Mouse (Mus musculus): ENCODE results near the gene Lamb2.

Lamb2 gene

DNA sequence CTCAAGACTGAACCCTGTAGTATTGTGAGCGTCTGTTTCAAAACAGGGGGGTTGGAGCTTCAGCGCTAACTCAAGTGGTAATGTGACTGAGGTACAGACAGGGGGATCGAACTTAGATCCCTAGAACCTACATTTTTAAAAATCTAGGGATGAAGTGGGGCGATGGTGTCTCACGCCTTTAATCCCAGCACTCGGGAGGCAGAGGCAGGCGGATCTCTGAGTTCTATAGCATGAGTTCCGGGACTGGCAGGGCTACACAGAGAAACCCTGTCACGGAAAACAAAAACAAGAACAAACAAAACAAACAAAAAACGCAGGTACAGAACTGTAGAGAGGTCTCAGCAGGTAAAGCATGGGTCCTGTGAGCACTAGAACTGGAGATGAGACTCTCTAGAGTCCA, 22.6 kb upstream of the Lamb2 start:
- Histone ChIP-seq H3K9me3 (ENCODE audit: low read length) (no peaks in the 10 kb centered on the region), H3K4me3 (replicated peaks; ENCODE audit: low read length) (no peak overlapping the region), H3K27me3 (ENCODE audit: insufficient read depth, low read length) (peaks cover 5% of the 10 kb centered on the region), H3K36me3 (ENCODE audit: insufficient read depth, low read length) (peaks cover 5% of the 10 kb centered on the region; the same call in 1 of the 2 replicates), H3K4me1 (replicated peaks; ENCODE audit: low read depth, low read length) (peaks cover 60% of the 10 kb centered on the region)
- TF ChIP-seq POU5F1 (IDR thresholded peaks at IDR 0.05; ENCODE audit: borderline replicate concordance, low read length) (no peak), CTCF (conservative IDR thresholded peaks at IDR 0.05; ENCODE audit: low read length) (no peak), NANOG (IDR thresholded peaks at IDR 0.05; ENCODE audit: borderline replicate concordance, low read length) (no peak)

DNA sequence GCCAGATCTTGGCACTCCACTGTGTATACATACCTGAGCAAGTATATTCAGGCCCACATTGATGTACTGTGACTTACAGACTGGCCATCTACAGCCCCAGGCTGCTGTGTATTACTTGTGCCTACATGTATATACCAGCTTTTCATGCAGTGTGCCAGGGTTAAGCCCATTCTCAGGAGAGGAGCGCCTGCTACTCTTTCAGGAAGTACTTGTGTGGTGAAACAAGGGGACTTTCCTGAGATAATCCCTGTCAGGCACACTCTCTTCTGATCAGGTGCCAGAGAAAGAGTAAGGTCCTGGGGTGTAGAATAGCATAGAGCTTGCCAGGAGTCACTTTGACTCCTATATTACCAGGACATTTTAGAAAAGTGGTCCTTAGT, 19.6 kb upstream of the Lamb2 start:
- Histone ChIP-seq H3K9me3 (ENCODE audit: low read length) (no peaks in the 10 kb centered on the region), H3K27me3 (ENCODE audit: insufficient read depth, low read length) (no peaks in the 10 kb centered on the region), H3K4me3 (replicated peaks; ENCODE audit: low read length) (peak overlapping the region; percentile 97), H3K4me1 (replicated peaks; ENCODE audit: low read depth, low read length) (peaks cover 78% of the 10 kb centered on the region), H3K36me3 (ENCODE audit: insufficient read depth, low read length) (peaks cover 32% of the 10 kb centered on the region)
- no peak for TF ChIP-seq NANOG (IDR thresholded peaks at IDR 0.05; ENCODE audit: borderline replicate concordance, low read length)
- no peak for TF ChIP-seq CTCF (conservative IDR thresholded peaks at IDR 0.05; ENCODE audit: low read length)
- TF ChIP-seq POU5F1 (IDR thresholded peaks at IDR 0.05; ENCODE audit: borderline replicate concordance, low read length) = no peak

DNA sequence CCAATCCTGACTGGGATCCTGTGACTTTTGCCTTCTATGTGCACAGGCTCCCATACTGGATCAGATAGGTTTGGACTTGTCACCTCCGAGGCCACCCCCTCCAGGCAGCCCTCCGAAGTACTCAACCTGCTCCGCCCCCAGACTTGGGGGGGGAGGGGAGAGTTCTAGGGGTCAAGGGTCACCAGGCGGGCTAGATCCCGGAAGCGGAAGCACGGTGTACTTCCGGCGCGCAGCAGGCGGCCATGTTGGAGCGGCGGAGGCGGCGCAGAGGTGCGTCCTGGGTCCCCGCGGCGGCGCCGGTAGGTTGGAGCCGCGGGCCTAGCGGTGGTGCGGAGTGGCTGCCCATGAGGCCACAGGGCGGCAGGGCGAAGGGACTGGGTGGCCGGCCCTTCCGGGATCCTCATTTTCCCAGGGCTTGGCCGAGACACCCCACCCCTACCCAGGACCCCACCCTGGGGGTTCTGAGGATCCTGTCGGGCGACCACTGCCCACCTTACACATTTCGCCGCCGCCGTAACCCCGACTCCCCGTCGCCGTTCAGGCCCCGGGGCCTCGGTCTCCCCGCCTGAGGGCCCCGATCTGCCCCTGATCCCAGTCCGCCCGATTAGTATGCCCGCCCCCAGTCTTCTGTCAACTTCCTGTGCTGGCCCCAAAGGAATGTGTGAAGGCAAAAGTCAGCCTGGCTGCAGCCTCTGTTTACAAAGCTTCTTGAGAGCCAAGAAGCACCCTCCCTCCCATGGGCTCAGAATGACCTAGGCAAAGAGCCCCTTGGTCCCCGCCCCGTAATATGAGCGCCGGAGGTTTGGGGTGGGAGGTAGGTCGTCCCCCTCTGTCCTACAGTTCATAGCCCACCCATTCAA, 19.0 kb upstream of the Lamb2 start, which contains the start of gene Ccdc71:
Ccdc71 (plus strand) TSS at position 209 of the 860 bp plus-strand sequence.
- Histone ChIP-seq H3K4me3 (replicated peaks; ENCODE audit: low read length) (peak within 1 kb of the TSS; percentile 97), H3K9me3 (ENCODE audit: low read length) (no peaks in the 10 kb centered on the region), H3K36me3 (ENCODE audit: insufficient read depth, low read length) (peaks cover 38% of the 10 kb centered on the region), H3K4me1 (replicated peaks; ENCODE audit: low read depth, low read length) (peaks cover 76% of the 10 kb centered on the region), H3K27me3 (ENCODE audit: insufficient read depth, low read length) (no peaks in the 10 kb centered on the region)
- no peak for TF ChIP-seq POU5F1 (IDR thresholded peaks at IDR 0.05; ENCODE audit: borderline replicate concordance, low read length)
- no peak for TF ChIP-seq NANOG (IDR thresholded peaks at IDR 0.05; ENCODE audit: borderline replicate concordance, low read length)
- no peak for TF ChIP-seq CTCF (conservative IDR thresholded peaks at IDR 0.05; ENCODE audit: low read length)

DNA sequence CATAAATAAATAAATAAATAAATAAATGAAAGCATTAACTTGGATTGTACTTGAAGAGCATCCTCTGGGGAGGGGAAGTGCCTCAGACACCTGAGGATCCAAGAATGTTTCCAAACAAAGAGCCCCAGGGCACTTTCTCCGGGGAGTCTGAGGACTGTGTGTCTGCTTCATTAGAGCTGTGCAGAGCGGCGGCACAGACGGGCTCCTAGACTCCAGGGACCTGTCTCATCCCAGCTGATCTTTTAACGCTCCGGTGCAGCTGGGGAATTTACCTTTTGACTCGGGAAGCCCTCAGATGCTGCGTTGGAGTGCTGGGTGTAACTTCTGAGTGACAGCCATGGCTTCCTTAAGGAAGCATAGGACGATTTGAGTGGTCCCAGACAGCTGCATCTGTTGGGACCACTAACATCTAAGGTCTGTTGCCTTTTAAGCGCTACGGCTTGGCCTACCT, 18.3 kb upstream of the Lamb2 start, which contains the start of gene Klhdc8b:
Klhdc8b (minus strand) TSS at position 401 of the 451 bp plus-strand sequence.
- Histone ChIP-seq H3K4me1 (replicated peaks; ENCODE audit: low read depth, low read length) (peaks cover 69% of the 10 kb centered on the region), H3K9me3 (ENCODE audit: low read length) (no peaks in the 10 kb centered on the region), H3K36me3 (ENCODE audit: insufficient read depth, low read length) (peaks cover 45% of the 10 kb centered on the region), H3K27me3 (ENCODE audit: insufficient read depth, low read length) (no peaks in the 10 kb centered on the region), H3K4me3 (replicated peaks; ENCODE audit: low read length) (peak within 1 kb of the TSS; percentile 97)
- no peak for TF ChIP-seq NANOG (IDR thresholded peaks at IDR 0.05; ENCODE audit: borderline replicate concordance, low read length)
- TF ChIP-seq CTCF (conservative IDR thresholded peaks at IDR 0.05; ENCODE audit: low read length) = no peak
- no peak for TF ChIP-seq POU5F1 (IDR thresholded peaks at IDR 0.05; ENCODE audit: borderline replicate concordance, low read length)

DNA sequence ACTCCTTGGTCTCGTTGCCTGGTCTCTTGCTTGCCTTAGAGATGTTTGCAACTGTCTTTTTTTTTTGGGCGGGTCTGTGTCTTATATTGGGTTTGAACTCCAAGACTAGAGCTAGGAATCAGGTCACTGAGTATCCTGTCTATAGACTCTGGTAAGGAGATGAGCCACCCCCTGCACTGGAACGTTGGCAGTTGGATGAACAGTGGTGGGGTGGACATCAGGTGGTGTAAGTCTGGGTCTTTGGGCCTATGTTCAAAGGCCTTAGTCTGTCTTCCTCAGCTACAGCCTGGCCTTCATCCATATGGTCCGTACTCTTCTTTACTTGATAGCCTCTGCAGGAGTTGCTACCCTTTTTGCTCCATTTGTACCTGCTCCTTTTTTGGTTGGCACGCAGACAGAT, 17.9 kb upstream of the Lamb2 start:
- Histone ChIP-seq H3K4me3 (replicated peaks; ENCODE audit: low read length) (peak overlapping the region; percentile 97), H3K4me1 (replicated peaks; ENCODE audit: low read depth, low read length) (peaks cover 64% of the 10 kb centered on the region), H3K9me3 (ENCODE audit: low read length) (no peaks in the 10 kb centered on the region), H3K36me3 (ENCODE audit: insufficient read depth, low read length) (peaks cover 47% of the 10 kb centered on the region), H3K27me3 (ENCODE audit: insufficient read depth, low read length) (no peaks in the 10 kb centered on the region)
- TF ChIP-seq CTCF (conservative IDR thresholded peaks at IDR 0.05; ENCODE audit: low read length) (no peak), NANOG (IDR thresholded peaks at IDR 0.05; ENCODE audit: borderline replicate concordance, low read length) (no peak), POU5F1 (IDR thresholded peaks at IDR 0.05; ENCODE audit: borderline replicate concordance, low read length) (no peak)

DNA sequence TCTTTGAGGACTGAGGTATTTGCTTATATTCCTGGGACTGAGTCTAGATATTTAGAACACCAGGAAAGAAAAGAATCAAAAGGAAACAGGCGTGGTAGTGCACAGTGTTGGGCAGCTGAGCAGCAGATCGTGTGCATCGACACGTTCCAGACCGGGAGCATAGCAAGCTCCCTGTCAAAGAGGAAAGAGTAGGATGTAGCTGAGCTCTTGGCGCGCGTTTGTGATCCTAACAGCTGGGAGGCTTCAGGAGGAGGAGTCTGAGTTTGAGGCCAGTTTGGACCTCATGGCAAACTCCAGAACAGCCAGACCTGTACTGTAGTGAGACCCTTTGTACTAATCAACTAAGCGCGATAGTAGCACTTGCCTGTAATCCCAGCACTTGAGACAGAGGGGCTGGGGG, 17.3 kb upstream of the Lamb2 start:
- H3K4me3 ChIP-seq (replicated peaks; ENCODE audit: low read length) = peak overlapping the region; percentile 97
- no peaks in the 10 kb centered on the region for H3K9me3 ChIP-seq (ENCODE audit: low read length)
- no peaks in the 10 kb centered on the region for H3K27me3 ChIP-seq (ENCODE audit: insufficient read depth, low read length)
- H3K4me1 ChIP-seq (replicated peaks; ENCODE audit: low read depth, low read length) = peaks cover 59% of the 10 kb centered on the region
- TF ChIP-seq NANOG (IDR thresholded peaks at IDR 0.05; ENCODE audit: borderline replicate concordance, low read length) (no peak), CTCF (conservative IDR thresholded peaks at IDR 0.05; ENCODE audit: low read length) (no peak), POU5F1 (IDR thresholded peaks at IDR 0.05; ENCODE audit: borderline replicate concordance, low read length) (no peak)
- H3K36me3 ChIP-seq (ENCODE audit: insufficient read depth, low read length) = peaks cover 47% of the 10 kb centered on the region

DNA sequence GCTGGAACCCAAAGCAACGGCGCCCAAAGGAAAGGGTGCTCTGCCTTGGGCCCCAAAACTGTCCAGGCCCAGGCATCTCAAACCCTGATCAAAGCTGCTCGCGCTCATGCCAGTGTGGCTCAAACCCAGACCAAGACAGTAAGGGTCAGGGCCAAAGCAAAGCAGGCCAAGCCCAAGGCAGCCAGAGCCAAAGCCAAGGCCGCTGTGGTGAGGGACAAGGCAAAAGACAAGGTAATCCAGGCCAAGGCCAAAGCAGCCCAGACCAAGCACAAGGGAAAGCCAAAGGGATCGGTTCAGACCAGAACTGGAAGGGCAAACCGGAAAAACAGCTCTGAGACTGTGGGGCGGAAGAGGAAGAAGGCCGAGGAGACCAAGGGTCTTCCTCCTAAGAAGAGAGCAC, 15.8 kb upstream of the Lamb2 start:
- H3K36me3 ChIP-seq (ENCODE audit: insufficient read depth, low read length) = peaks cover 47% of the 10 kb centered on the region
- TF ChIP-seq NANOG (IDR thresholded peaks at IDR 0.05; ENCODE audit: borderline replicate concordance, low read length) (no peak), POU5F1 (IDR thresholded peaks at IDR 0.05; ENCODE audit: borderline replicate concordance, low read length) (no peak), CTCF (conservative IDR thresholded peaks at IDR 0.05; ENCODE audit: low read length) (no peak)
- no peaks in the 10 kb centered on the region for H3K27me3 ChIP-seq (ENCODE audit: insufficient read depth, low read length)
- peaks cover 51% of the 10 kb centered on the region for H3K4me1 ChIP-seq (replicated peaks; ENCODE audit: low read depth, low read length)
- H3K9me3 ChIP-seq (ENCODE audit: low read length) = no peaks in the 10 kb centered on the region
- H3K4me3 ChIP-seq (replicated peaks; ENCODE audit: low read length) = peak overlapping the region; percentile 58

DNA sequence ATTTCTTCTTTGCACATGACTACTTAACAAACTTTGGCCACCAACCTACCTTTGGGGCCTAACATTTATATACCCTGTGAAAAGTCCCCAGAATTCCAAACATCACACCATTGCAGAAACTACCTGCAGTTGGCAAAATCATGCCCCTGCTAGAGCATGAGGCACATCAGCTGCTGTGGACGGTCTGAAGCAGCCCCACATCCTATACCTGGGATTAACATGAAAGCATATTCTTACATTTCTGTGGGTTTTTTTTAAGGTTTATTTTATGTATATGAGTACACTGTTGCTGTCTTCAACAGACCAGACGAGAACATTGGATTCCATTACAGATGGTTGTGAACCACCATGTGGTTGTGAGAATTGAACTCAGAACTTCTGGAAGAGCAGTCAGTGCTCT, 13.3 kb upstream of the Lamb2 start:
- TF ChIP-seq NANOG (IDR thresholded peaks at IDR 0.05; ENCODE audit: borderline replicate concordance, low read length) (no peak), CTCF (conservative IDR thresholded peaks at IDR 0.05; ENCODE audit: low read length) (no peak), POU5F1 (IDR thresholded peaks at IDR 0.05; ENCODE audit: borderline replicate concordance, low read length) (no peak)
- Histone ChIP-seq H3K36me3 (ENCODE audit: insufficient read depth, low read length) (peaks cover 47% of the 10 kb centered on the region), H3K4me3 (replicated peaks; ENCODE audit: low read length) (no peak overlapping the region), H3K27me3 (ENCODE audit: insufficient read depth, low read length) (no peaks in the 10 kb centered on the region), H3K9me3 (ENCODE audit: low read length) (no peaks in the 10 kb centered on the region), H3K4me1 (replicated peaks; ENCODE audit: low read depth, low read length) (peaks cover 53% of the 10 kb centered on the region)
